Mouse (Mus musculus) bone marrow, adult 2 months (tissue): ENCODE results near the gene Ifitm3. TPM values are rescaled to one million over a fixed set of nuclear protein-coding genes. Genes with fewer than 3 reads are reported as not detected.

Source experiments
- H3K27ac ChIP-seq: fragments of 200-500 bp; 2 replicates; pipeline ENCODE4 v1.5.1; 2012; ENCODE audit warnings: low read depth, mild to moderate bottlenecking, control low read depth, inconsistent platforms, low read length; ENCODE audit not compliant: control insufficient read depth, poor library complexity, insufficient read depth
- H3K4me1 ChIP-seq: fragments of 200-500 bp; 2 replicates; pipeline ENCODE4 v1.6.1; 2011; ENCODE audit warnings: low read length; ENCODE audit not compliant: control insufficient read depth, insufficient read depth
- H3K4me3 ChIP-seq: fragments of 200-500 bp; replicated peaks from 2 replicates; pipeline ENCODE3; 2011; ENCODE audit warnings: mild to moderate bottlenecking, low read depth, low read length, control low read depth; ENCODE audit not compliant: control insufficient read depth
- CTCF ChIP-seq: fragments of 200-500 bp; IDR thresholded peaks from 2 replicates; pipeline ENCODE4 v1.5.1; 2011; ENCODE audit warnings: low read length, control low read depth; ENCODE audit not compliant: control insufficient read depth, insufficient read depth
- POLR2A ChIP-seq: fragments of 200-500 bp; IDR thresholded peaks from 2 replicates; pipeline ENCODE4 v1.6.1; 2011; ENCODE audit warnings: low read depth, mild to moderate bottlenecking, control low read depth, low read length, borderline replicate concordance; ENCODE audit not compliant: control insufficient read depth
- WGBS: fragments of 180-500 bp; shearing (Covaris S2); methylation state at CpG from one replicate; pipeline ENCODE4 v1.1.7; 2018; 5-methylcytosine and 5-hydroxymethylcytosine counted together
- polyA plus RNA-seq: library from polyadenylated mRNA; stranded (reverse); fragments of >200 nt; gene quantifications from 2 replicates; pipeline ENCODE4 v1.2.4, GENCODE M21; 2011; ENCODE audit warnings: low replicate concordance; ENCODE audit not compliant: missing spikeins, insufficient read depth, insufficient read length

Ifitm3 gene
- polyA plus RNA-seq, 1 experiment = 209 TPM

DNA sequence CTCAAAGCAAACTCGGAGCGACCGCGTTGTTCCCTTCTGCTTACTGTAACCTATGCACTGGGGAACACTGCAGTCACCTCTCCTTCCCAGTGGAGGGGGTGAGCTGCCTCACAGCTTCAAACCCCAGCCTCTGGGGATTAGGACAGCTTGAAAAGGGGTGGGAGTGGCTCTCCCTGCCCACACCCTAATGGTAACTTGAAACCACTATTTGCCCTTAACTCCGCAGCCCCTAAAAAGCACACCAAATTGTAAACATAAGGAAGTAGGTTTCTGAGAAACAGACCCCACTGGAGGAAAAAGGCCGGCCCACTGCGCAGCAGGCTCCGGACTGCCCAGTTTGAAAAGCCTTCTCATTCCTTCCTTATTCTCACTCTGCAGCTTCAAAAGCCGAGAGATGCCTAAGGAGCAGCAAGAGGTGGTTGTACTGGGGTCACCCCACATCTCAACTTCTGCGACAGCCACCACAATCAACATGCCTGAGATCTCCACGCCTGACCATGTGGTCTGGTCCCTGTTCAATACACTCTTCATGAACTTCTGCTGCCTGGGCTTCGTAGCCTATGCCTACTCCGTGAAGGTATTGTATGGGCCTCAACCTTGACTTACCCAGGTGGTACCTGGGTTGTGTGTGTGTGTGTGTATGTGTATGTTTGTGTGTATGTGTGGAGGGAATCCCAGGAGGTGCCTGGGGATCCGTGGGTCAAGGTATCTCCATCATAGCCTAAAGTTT is 42.5 kb downstream of the Ifitm3 start:
- no peaks in the 10 kb centered on the region; the same call in 1 of the 2 replicates for H3K4me1 ChIP-seq
- no peak overlapping the region for H3K27ac ChIP-seq
- WGBS = 7% methylated on average over 14 of the region's 14 CpGs
- no peak overlapping the region for H3K4me3 ChIP-seq
- TF ChIP-seq CTCF (no peak), POLR2A (no peak)

DNA sequence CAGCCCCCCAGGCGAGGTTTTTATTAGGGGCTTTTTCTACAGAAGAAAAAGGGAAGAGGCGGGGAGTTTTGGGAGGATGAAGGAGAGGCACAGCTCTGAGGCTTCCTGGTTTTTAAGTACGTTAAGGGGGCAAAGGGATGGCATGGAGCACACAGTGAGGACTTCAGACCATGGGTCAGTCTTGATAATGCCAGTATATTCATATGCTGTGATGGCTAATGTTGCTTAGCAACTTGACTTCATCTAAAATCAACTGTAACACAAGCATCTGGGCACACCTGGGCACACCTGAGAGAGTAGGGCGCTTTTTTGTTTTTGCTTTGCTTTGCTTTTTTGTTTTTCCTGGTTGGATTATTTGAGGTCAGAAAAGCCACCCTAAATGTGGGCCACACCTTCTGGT is 43.6 kb downstream of the Ifitm3 start, which contains the start of gene Ifitm1:
Gene Ifitm1, plus strand, starts transcription at position 301 of the 400 bp plus-strand sequence.
- no peak within 1 kb of the TSS for H3K4me3 ChIP-seq
- H3K27ac ChIP-seq = no peak within 1 kb of the TSS
- TF ChIP-seq CTCF (no peak), POLR2A (no peak)
- H3K4me1 ChIP-seq = no peaks in the 10 kb centered on the region; the same call in 1 of the 2 replicates
- WGBS = 60% methylated on average over 4 of the region's 4 CpGs

DNA sequence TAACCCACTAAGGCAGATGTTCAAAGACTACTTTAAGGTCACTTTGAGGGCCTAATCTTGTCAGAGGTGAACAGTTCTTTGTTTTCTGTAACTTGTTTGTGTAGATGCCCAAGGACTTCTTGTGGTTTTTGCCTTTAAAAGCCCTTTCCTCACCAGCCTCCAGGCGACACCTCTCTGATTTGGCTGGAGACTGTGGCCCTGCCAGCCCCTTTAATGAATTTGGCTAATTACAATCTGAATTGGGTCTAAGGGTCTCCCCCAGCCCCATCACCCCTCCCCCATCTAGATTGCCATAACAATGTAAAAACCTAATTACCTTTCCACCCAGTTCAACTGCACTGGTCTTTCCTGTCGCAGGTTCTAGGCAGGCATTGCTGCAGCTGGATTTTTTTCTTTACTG is 47.8 kb downstream of the Ifitm3 start:
- 76% methylated on average over 2 of the region's 2 CpGs for WGBS
- H3K4me3 ChIP-seq = no peak overlapping the region
- no peak for TF ChIP-seq POLR2A
- TF ChIP-seq CTCF = no peak

DNA sequence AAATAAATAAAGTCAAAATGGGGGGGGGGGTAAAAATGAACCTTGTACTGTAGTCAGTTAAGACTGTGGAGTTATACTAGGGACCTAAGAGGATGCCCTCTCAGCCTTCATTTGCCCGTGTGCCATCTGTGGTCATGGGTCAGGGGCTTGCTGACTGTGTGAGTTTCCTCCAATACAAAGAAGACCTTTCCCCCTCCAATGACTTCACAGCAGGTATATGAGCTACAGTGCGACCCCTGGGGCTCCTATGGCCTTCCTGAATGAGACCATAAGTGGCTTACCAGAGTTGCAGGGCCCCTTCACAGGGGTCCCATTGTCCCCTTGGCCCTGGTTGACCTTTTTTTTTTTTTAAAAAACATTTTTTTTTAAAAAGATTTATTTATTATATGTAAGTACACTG is 49.2 kb downstream of the Ifitm3 start:
- WGBS = 81% methylated on average over 2 of the region's 2 CpGs
- peaks cover 6% of the 10 kb centered on the region for H3K4me1 ChIP-seq

More for the DNA sequence above, 47.8 kb downstream of the Ifitm3 start:
- peaks cover 3% of the 10 kb centered on the region; the same call in 1 of the 2 replicates for H3K4me1 ChIP-seq
- H3K27ac ChIP-seq = no peak overlapping the region

DNA sequence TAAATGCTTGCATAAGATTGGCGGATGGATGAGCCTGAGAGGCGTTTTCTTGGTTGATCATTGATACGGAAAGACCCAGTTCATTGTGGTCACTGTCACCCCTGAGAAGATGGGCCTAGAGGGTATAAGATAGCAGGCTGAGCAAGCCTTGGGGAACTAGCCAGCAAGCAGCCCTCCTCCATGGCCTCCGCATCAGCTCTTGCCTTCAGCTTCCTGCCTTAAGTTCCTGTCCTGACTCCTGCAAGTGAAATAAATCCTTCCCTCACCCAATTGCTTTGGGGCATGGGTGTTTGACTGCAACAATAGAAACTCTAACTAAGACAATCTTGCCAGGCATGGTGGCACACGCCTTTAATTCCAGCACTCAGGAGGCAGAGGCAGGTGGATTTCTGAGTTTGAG is 50.5 kb downstream of the Ifitm3 start:
- Histone ChIP-seq H3K4me1 (peaks cover 6% of the 10 kb centered on the region), H3K27ac (no peak overlapping the region), H3K4me3 (no peak overlapping the region)
- no peak for TF ChIP-seq POLR2A
- TF ChIP-seq CTCF = no peak
- WGBS = 55% methylated on average over 5 of the region's 5 CpGs

More for the DNA sequence above, 49.2 kb downstream of the Ifitm3 start:
- Histone ChIP-seq H3K27ac (no peak overlapping the region), H3K4me3 (no peak overlapping the region)
- TF ChIP-seq POLR2A (no peak), CTCF (no peak)

Other genes with a start within 250 kb of the Ifitm3 start
- 3.9 and 21.1 TPM in 2 replicates for gene Cyp2e1, start 247.0 kb downstream of the Ifitm3 start, polyA plus RNA-seq
- not detected in 2 replicates for gene Syce1, start 222.9 kb downstream of the Ifitm3 start, polyA plus RNA-seq
- gene Zfp941, start 188.6 kb downstream of the Ifitm3 start, polyA plus RNA-seq = 0.25 and 0.40 TPM in 2 replicates
- 3.3 TPM in 1 of 2 replicates, not detected in the other for gene Urah, start 175.8 kb downstream of the Ifitm3 start, polyA plus RNA-seq
- gene Scgb1c1, start 165.2 kb downstream of the Ifitm3 start, polyA plus RNA-seq = not detected in 2 replicates
- not detected in 2 replicates for gene Odf3, start 163.0 kb downstream of the Ifitm3 start, polyA plus RNA-seq
- gene Gm45785, start 154.4 kb downstream of the Ifitm3 start, polyA plus RNA-seq = not detected in 2 replicates
- gene Ric8a, start 153.8 kb downstream of the Ifitm3 start, polyA plus RNA-seq = 26.4 and 53.0 TPM in 2 replicates
- gene Bet1l, start 153.2 kb downstream of the Ifitm3 start, polyA plus RNA-seq = 11.7 and 18.1 TPM in 2 replicates
- gene Psmd13, start 128.8 kb downstream of the Ifitm3 start, polyA plus RNA-seq = 239 and 252 TPM in 2 replicates
- 13.1 and 27.0 TPM in 2 replicates for gene Sirt3, start 128.5 kb downstream of the Ifitm3 start, polyA plus RNA-seq
- gene Cox8b, start 110.3 kb downstream of the Ifitm3 start, polyA plus RNA-seq = not detected in 2 replicates
- gene Nlrp6, start 89.9 kb downstream of the Ifitm3 start, polyA plus RNA-seq = 1.9 and 3.1 TPM in 2 replicates
- 6.9 and 13.3 TPM in 2 replicates for gene Pgghg, start 69.4 kb downstream of the Ifitm3 start, polyA plus RNA-seq
- 1.7 TPM in 1 of 2 replicates, not detected in the other for gene Ifitm5, start 60.5 kb downstream of the Ifitm3 start, polyA plus RNA-seq
- gene Gm45717, start 54.8 kb downstream of the Ifitm3 start, polyA plus RNA-seq = not detected in 2 replicates
- gene Ifitm2, start 54.8 kb downstream of the Ifitm3 start, polyA plus RNA-seq = 71.7 and 147 TPM in 2 replicates
- 32.8 and 82.9 TPM in 2 replicates for gene Ifitm1, start 43.5 kb downstream of the Ifitm3 start, polyA plus RNA-seq
- 195 and 524 TPM in 2 replicates for gene Ifitm6, start 7.2 kb upstream of the Ifitm3 start, polyA plus RNA-seq
- gene Gm17387, start 18.4 kb upstream of the Ifitm3 start, polyA plus RNA-seq = not detected in 2 replicates
- 0.36 and 2.1 TPM in 2 replicates for gene B4galnt4, start 50.3 kb upstream of the Ifitm3 start, polyA plus RNA-seq
- 5.4 and 15.9 TPM in 2 replicates for gene Pkp3, start 67.4 kb upstream of the Ifitm3 start, polyA plus RNA-seq
- 10.4 and 19.8 TPM in 2 replicates for gene Sigirr, start 89.8 kb upstream of the Ifitm3 start, polyA plus RNA-seq
- gene Ano9, start 107.0 kb upstream of the Ifitm3 start, polyA plus RNA-seq = 2.5 TPM in 1 of 2 replicates, not detected in the other
- 66.7 and 84.6 TPM in 2 replicates for gene Ptdss2, start 111.6 kb upstream of the Ifitm3 start, polyA plus RNA-seq
- gene Rnh1, start 162.1 kb upstream of the Ifitm3 start, polyA plus RNA-seq = 17.8 and 27.6 TPM in 2 replicates
- 108 and 168 TPM in 2 replicates for gene Hras, start 183.2 kb upstream of the Ifitm3 start, polyA plus RNA-seq
- gene Lrrc56, start 183.4 kb upstream of the Ifitm3 start, polyA plus RNA-seq = 2.2 and 3.1 TPM in 2 replicates
- 0.47 and 1.9 TPM in 2 replicates for gene Lmntd2, start 203.3 kb upstream of the Ifitm3 start, polyA plus RNA-seq
- gene Rassf7, start 205.1 kb upstream of the Ifitm3 start, polyA plus RNA-seq = 10.1 and 17.9 TPM in 2 replicates
- gene Phrf1, start 218.0 kb upstream of the Ifitm3 start, polyA plus RNA-seq = 76.7 and 130 TPM in 2 replicates